Mouse (Mus musculus) C2C12 (cell line): ENCODE data around the gene Swap70. TPM values are rescaled to one million over a fixed set of nuclear protein-coding genes. Genes with fewer than 3 reads are reported as not detected.
A peak's percentile ranks its signal among the peaks of the same experiment; 100 is the strongest.

ENCODE experiments used
- H3K27me3 ChIP-seq: one replicate; pipeline ENCODE4 v1.6.1; 2011; ENCODE audit not compliant: control insufficient read depth, insufficient read depth, insufficient read length
- H3K36me3 ChIP-seq: one replicate; pipeline ENCODE4 v1.6.1; 2011; ENCODE audit not compliant: control insufficient read depth, insufficient read depth
- H3K4me3 ChIP-seq: one replicate; pipeline ENCODE4 v1.5.1; 2011; ENCODE audit warnings: mild to moderate bottlenecking, control low read depth; ENCODE audit not compliant: poor library complexity, insufficient read depth, severe bottlenecking
- H3K79me2 ChIP-seq: one replicate; pipeline ENCODE4 v1.6.1; 2011; ENCODE audit not compliant: control insufficient read depth, insufficient read depth
- H3K79me3 ChIP-seq: one replicate; pipeline ENCODE4 v1.6.1; 2011; ENCODE audit warnings: low read depth, control low read depth
- H3ac ChIP-seq: one replicate; pipeline ENCODE3; 2011; ENCODE audit warnings: low read depth; ENCODE audit not compliant: control insufficient read depth, insufficient read length
- CEBPB ChIP-seq: IDR thresholded peaks from one replicate; pipeline ENCODE4 v1.6.1; 2011; ENCODE audit warnings: low read depth, mild to moderate bottlenecking, control low read depth, moderate library complexity
- CTCF ChIP-seq: IDR thresholded peaks from one replicate; pipeline ENCODE4 v1.5.1; 2011; ENCODE audit not compliant: control insufficient read depth, insufficient read depth, insufficient read length
- FOSL1 ChIP-seq: IDR thresholded peaks from one replicate; pipeline ENCODE4 v1.8.0; 2011; ENCODE audit warnings: mild to moderate bottlenecking, low read length; ENCODE audit not compliant: poor library complexity, insufficient read depth, severe bottlenecking
- MAX ChIP-seq: IDR thresholded peaks from one replicate; pipeline ENCODE4 v1.6.1; 2011; ENCODE audit warnings: mild to moderate bottlenecking, control low read depth
- MYOD1 ChIP-seq: IDR thresholded peaks from one replicate; pipeline ENCODE4 v1.6.1; 2011; ENCODE audit warnings: low read depth; ENCODE audit not compliant: control insufficient read depth, insufficient read length
- MYOG ChIP-seq: IDR thresholded peaks from one replicate; pipeline ENCODE4 v1.6.1; 2011; ENCODE audit not compliant: control insufficient read depth, insufficient read length; ENCODE audit errors: extremely low read depth
- USF1 ChIP-seq: IDR thresholded peaks from one replicate; pipeline ENCODE4 v1.6.1; 2011; ENCODE audit warnings: low read depth, mild to moderate bottlenecking, control low read depth, moderate library complexity
- polyA plus RNA-seq: library from polyadenylated mRNA; unstranded; fragments of >200 nt; fragmentation: generic; extraction: Trizol; gene quantifications from one replicate; pipeline ENCODE4 v1.2.1, GENCODE M21; 2012; ENCODE audit warnings: missing spikeins

The Swap70 gene
- polyA plus RNA-seq, 1 experiment, result 16.0 TPM

DNA sequence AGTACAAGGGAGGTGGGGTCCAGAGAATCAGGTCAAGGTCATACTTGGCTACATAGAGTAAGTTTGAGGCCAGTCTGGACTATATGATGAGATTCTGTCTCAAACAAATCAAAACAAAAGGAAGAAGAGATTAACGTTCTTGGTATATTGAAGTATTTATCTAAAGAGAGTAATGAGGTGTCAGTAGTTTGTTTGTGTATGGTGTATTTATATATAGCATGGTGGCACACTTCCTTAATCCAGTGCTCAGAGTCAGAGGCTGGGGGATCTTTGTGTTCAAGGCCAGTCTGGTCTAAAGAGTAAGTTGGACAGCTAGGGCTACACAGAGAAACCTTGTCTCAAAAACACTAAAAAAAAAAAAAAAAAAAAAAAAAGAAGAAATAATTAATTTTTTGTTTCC lies 42.0 kb downstream of the Swap70 start:
- Histone ChIP-seq H3K79me2 (no peaks in the 10 kb centered on the region), H3K36me3 (no peaks in the 10 kb centered on the region), H3K27me3 (no peaks in the 10 kb centered on the region), H3K4me3 (no peak overlapping the region), H3ac (no peak overlapping the region), H3K79me3 (peaks cover 2% of the 10 kb centered on the region)
- TF ChIP-seq CTCF (no peak), CEBPB (no peak), MYOG (no peak)

DNA sequence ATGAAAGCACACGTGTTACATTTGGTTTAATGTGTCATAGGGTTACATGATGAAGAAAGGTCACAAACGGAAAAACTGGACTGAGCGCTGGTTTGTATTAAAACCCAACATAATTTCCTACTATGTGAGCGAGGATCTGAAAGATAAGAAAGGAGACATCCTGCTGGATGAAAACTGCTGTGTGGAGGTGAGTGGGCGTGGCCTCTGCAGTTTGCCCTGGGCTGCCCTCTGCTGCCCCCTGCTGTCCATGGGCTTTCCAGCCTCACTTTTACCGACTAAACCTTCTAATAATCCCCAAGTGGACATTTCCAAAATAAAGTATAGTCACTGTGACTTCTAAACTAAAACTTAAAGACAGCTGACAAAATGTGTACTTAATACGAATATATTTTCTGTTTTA lies 44.3 kb downstream of the Swap70 start:
- no peak overlapping the region for H3ac ChIP-seq
- H3K27me3 ChIP-seq, result no peaks in the 10 kb centered on the region
- TF ChIP-seq CTCF (peak; percentile 78), MYOD1 (no peak)
- no peaks in the 10 kb centered on the region for H3K36me3 ChIP-seq
- H3K4me3 ChIP-seq, result no peak overlapping the region
- peaks cover under 1% of the 10 kb centered on the region for H3K79me3 ChIP-seq
- H3K79me2 ChIP-seq, result no peaks in the 10 kb centered on the region

DNA sequence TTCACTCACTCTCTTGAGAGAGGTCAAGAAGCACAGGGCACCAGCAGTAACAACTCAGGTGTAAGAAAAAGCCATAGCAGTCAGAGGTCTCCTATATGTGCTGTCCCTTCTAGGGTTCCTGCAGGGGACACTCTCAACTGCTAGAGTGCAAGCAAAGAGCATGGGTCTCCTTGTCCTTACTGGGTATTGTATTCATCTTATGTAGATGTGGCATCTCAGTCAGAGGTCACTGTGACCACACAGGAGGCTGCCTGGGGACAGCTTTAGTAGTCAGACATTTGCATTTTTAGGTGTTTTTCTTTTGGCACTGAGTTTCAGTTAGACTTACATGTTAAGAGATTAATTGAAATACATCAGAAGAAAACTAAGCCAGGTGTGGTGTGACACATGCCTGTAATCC lies 45.5 kb downstream of the Swap70 start:
- TF ChIP-seq CTCF (no peak), MYOD1 (no peak), USF1 (no peak), CEBPB (no peak)
- Histone ChIP-seq H3K79me2 (no peaks in the 10 kb centered on the region), H3K4me3 (no peak overlapping the region), H3K36me3 (no peaks in the 10 kb centered on the region), H3K79me3 (no peaks in the 10 kb centered on the region), H3K27me3 (no peaks in the 10 kb centered on the region), H3ac (no peak overlapping the region)

DNA sequence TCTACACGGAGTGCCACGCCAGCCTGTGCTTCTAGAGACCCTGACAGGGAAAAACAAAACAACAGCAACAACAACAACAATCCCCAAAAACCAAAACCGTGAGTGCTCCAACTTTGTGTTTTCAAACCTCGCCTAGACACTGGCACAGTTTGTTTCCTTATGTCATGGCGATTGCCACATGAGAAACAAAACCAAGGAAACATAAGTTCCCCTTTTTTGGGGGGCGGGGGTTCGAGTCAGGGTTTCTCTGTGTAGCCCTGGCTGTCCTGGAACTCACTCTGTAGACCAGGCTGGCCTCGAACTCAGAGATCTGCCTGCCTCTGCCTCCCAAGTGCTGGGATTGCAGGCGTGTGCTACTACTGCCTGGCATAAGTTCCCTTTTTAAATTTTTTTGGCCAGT lies 46.5 kb downstream of the Swap70 start:
- no peaks in the 10 kb centered on the region for H3K36me3 ChIP-seq
- H3K27me3 ChIP-seq, result no peaks in the 10 kb centered on the region
- no peak overlapping the region for H3K4me3 ChIP-seq
- H3K79me2 ChIP-seq, result no peaks in the 10 kb centered on the region
- no peak overlapping the region for H3ac ChIP-seq
- H3K79me3 ChIP-seq, result no peaks in the 10 kb centered on the region
- no peak for TF ChIP-seq MYOD1
- TF ChIP-seq MYOG, result no peak
- no peak for TF ChIP-seq USF1
- no peak for TF ChIP-seq FOSL1
- TF ChIP-seq CTCF, result no peak
- TF ChIP-seq MAX, result no peak
- TF ChIP-seq CEBPB, result no peak

DNA sequence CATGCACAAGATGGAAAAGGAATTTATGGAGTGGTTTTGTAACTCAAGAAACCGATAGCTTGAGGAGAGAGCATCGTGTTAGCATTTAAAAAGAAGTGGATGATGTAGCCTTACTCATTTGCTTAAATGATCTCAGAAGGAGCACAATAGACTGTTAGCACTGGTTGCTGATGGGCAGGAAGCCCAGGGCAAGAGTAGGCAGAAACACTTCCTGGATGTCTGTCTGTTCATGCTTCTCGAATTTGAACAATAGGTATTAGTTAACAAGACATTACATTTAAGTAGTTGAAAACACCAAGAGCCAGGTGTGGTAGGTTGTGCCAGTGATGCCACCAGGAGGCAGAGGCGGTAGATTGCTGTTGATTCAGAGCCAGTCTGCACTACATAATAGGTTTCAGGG lies 47.0 kb downstream of the Swap70 start:
- no peak overlapping the region for H3ac ChIP-seq
- peaks cover 2% of the 10 kb centered on the region for H3K36me3 ChIP-seq
- no peaks in the 10 kb centered on the region for H3K27me3 ChIP-seq
- TF ChIP-seq CTCF, result no peak
- no peak for TF ChIP-seq FOSL1
- no peak for TF ChIP-seq MYOD1
- no peak for TF ChIP-seq CEBPB
- no peak for TF ChIP-seq MAX
- TF ChIP-seq MYOG, result no peak
- TF ChIP-seq USF1, result no peak
- no peaks in the 10 kb centered on the region for H3K79me2 ChIP-seq
- H3K4me3 ChIP-seq, result no peak overlapping the region
- H3K79me3 ChIP-seq, result no peaks in the 10 kb centered on the region

DNA sequence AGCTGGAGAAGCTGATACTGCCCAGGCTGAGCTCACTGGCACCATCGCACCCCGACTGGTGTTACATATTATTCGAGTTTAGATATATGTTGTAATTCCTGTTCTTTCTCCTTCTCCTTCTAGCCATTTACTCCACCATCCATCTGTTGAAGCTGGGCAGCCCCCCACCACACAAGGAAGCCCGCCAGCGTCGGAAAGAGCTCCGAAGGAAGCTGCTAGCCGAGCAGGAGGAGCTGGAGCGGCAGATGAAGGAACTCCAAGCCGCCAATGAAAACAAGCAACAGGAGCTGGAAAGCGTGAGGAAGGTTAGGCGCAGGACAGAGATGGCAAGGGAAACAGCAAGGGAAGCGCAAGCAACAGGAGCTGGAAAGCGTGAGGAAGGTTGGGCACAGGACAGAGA lies 48.3 kb downstream of the Swap70 start:
- peaks cover 12% of the 10 kb centered on the region for H3K36me3 ChIP-seq

More for the DNA sequence above, 48.3 kb downstream of the Swap70 start:
- Histone ChIP-seq H3ac (no peak overlapping the region), H3K79me2 (no peaks in the 10 kb centered on the region), H3K4me3 (no peak overlapping the region), H3K79me3 (no peaks in the 10 kb centered on the region), H3K27me3 (no peaks in the 10 kb centered on the region)
- TF ChIP-seq MYOD1 (no peak), MYOG (no peak), FOSL1 (no peak), CTCF (no peak), CEBPB (no peak), USF1 (no peak), MAX (no peak)
